Mouse (Mus musculus) E14TG2a.4 (cell line): ENCODE results near the gene Npr3.

Experiments used
- H3K27me3 ChIP-seq: 2 replicates; pipeline ENCODE4 v1.6.1; 2014; ENCODE audit warnings: low read length, control low read depth; ENCODE audit not compliant: insufficient read depth
- H3K36me3 ChIP-seq: 2 replicates; pipeline ENCODE4 v1.6.1; 2014; ENCODE audit warnings: low read length, control low read depth; ENCODE audit not compliant: insufficient read depth
- H3K4me1 ChIP-seq: replicated peaks from 2 replicates; pipeline ENCODE4 v1.6.1; 2014; ENCODE audit warnings: low read depth, low read length, control low read depth
- H3K4me3 ChIP-seq: replicated peaks from 2 replicates; pipeline ENCODE4 v1.5.1; 2014; ENCODE audit warnings: mild to moderate bottlenecking, low read length
- H3K9me3 ChIP-seq: 2 replicates; pipeline ENCODE4 v1.6.1; 2014; ENCODE audit warnings: low read length, control low read depth
- CTCF ChIP-seq: conservative IDR thresholded peaks from 2 replicates; pipeline ENCODE4 v1.5.1; 2014; ENCODE audit warnings: low read length
- NANOG ChIP-seq: IDR thresholded peaks from 2 replicates; pipeline ENCODE4 v1.6.1; 2014; ENCODE audit warnings: borderline replicate concordance, low read length, mixed read lengths
- POU5F1 ChIP-seq: IDR thresholded peaks from 2 replicates; pipeline ENCODE4 v1.6.1; 2014; ENCODE audit warnings: low read length, borderline replicate concordance

The Npr3 gene

GRCm38 (mm10) chr15:11815551-11815950 lies 91.5 kb downstream of the Npr3 start:
- TF ChIP-seq CTCF (no peak), NANOG (no peak), POU5F1 (no peak)
- Histone ChIP-seq H3K27me3 (no peaks in the 10 kb centered on the region), H3K9me3 (no peaks in the 10 kb centered on the region), H3K4me1 (no peaks in the 10 kb centered on the region), H3K36me3 (no peaks in the 10 kb centered on the region), H3K4me3 (no peak overlapping the region)

- Histone ChIP-seq H3K9me3 (no peaks in the 10 kb centered on the region), H3K4me3 (no peak overlapping the region), H3K4me1 (no peaks in the 10 kb centered on the region), H3K36me3 (no peaks in the 10 kb centered on the region), H3K27me3 (peaks cover 13% of the 10 kb centered on the region; the same call in 1 of the 2 replicates)
- no peak for TF ChIP-seq NANOG
- TF ChIP-seq POU5F1 = no peak
- TF ChIP-seq CTCF = no peak
Observed at GRCm38 (mm10) chr15:11803576-11803975, 103.5 kb downstream of the Npr3 start.

GRCm38 (mm10) chr15:11801863-11802722 lies 105.0 kb downstream of the Npr3 start:
- peaks cover 14% of the 10 kb centered on the region; the same call in 1 of the 2 replicates for H3K27me3 ChIP-seq

GRCm38 (mm10) chr15:11794632-11795031 lies 112.5 kb downstream of the Npr3 start:
- no peak for TF ChIP-seq NANOG
- H3K36me3 ChIP-seq = no peaks in the 10 kb centered on the region
- no peaks in the 10 kb centered on the region for H3K4me1 ChIP-seq
- H3K4me3 ChIP-seq = no peak overlapping the region
- H3K27me3 ChIP-seq = peaks cover 7% of the 10 kb centered on the region
- no peaks in the 10 kb centered on the region for H3K9me3 ChIP-seq

More at GRCm38 (mm10) chr15:11801863-11802722, 105.0 kb downstream of the Npr3 start:
- no peak overlapping the region for H3K4me3 ChIP-seq
- H3K9me3 ChIP-seq = no peaks in the 10 kb centered on the region
- TF ChIP-seq CTCF (no peak), POU5F1 (no peak)
- no peaks in the 10 kb centered on the region for H3K36me3 ChIP-seq
- H3K4me1 ChIP-seq = no peaks in the 10 kb centered on the region
